Mouse (Mus musculus) hindbrain, embryonic 16.5 days (tissue): Measurements from ENCODE around the gene Map10. TPM values are rescaled to one million over a fixed set of nuclear protein-coding genes. Genes with fewer than 3 reads are reported as not detected.

Source experiments
- ATAC-seq: fragments of 200-750 bp; cut with Nextera tagmentation; 2 replicates; pipeline ENCODE4 v1.8.0; 2017; ENCODE audit warnings: moderate TSS enrichment, moderate library complexity
- H3K27ac ChIP-seq: fragments of 300-500 bp; sonication (generic); 2 replicates; pipeline ENCODE4 v1.5.1; 2014; ENCODE audit warnings: low read depth, mild to moderate bottlenecking, control low read depth, low read length, moderate library complexity
- H3K27me3 ChIP-seq: fragments of 300-500 bp; sonication (generic); replicated peaks from 2 replicates; pipeline ENCODE4 v1.6.1; 2014; ENCODE audit warnings: low read length; ENCODE audit not compliant: control insufficient read depth, insufficient read depth
- H3K36me3 ChIP-seq: fragments of 300-500 bp; sonication (generic); 2 replicates; pipeline ENCODE4 v1.6.1; 2014; ENCODE audit warnings: mild to moderate bottlenecking, low read length, moderate library complexity, mixed read lengths; ENCODE audit not compliant: control insufficient read depth, insufficient read depth
- H3K4me1 ChIP-seq: fragments of 300-500 bp; sonication (generic); 2 replicates; pipeline ENCODE4 v1.6.1; 2014; ENCODE audit warnings: low read depth, low read length; ENCODE audit not compliant: control insufficient read depth, insufficient read depth
- H3K4me2 ChIP-seq: fragments of 300-500 bp; sonication (generic); 2 replicates; pipeline ENCODE4 v1.6.1; 2014; ENCODE audit warnings: mild to moderate bottlenecking, low read length, control low read depth, moderate library complexity
- H3K4me3 ChIP-seq: fragments of 300-500 bp; sonication (generic); 2 replicates; pipeline ENCODE4 v1.5.1; 2014; ENCODE audit warnings: mild to moderate bottlenecking, low read length, control low read depth, moderate library complexity
- H3K9ac ChIP-seq: fragments of 300-500 bp; sonication (generic); 2 replicates; pipeline ENCODE4 v1.6.1; 2014; ENCODE audit warnings: low read depth, mild to moderate bottlenecking, control low read depth, low read length, moderate library complexity
- H3K9me3 ChIP-seq: fragments of 300-500 bp; sonication (generic); 2 replicates; pipeline ENCODE4 v1.6.1; 2014; ENCODE audit warnings: mild to moderate bottlenecking, low read length, moderate library complexity; ENCODE audit not compliant: control insufficient read depth
- whole genome bisulfite sequencing: fragments of 180-500 bp; shearing (Covaris S2); extraction: QIAGEN DNeasy Blood & Tissue Kit; methylation state at CpG from one replicate; pipeline ENCODE4 v1.1.7; 2014; 5-methylcytosine and 5-hydroxymethylcytosine counted together
- polyA plus RNA-seq: library from polyadenylated mRNA; unstranded; fragments of >200 nt; fragmentation: Nextera tagmentation; extraction: Ambion mirVana; gene quantifications from 2 replicates; pipeline ENCODE4 v1.2.1, GENCODE M21; 2015

Map10 gene
- polyA plus RNA-seq, 1 experiment from 2014 or later = 6.3 TPM

DNA sequence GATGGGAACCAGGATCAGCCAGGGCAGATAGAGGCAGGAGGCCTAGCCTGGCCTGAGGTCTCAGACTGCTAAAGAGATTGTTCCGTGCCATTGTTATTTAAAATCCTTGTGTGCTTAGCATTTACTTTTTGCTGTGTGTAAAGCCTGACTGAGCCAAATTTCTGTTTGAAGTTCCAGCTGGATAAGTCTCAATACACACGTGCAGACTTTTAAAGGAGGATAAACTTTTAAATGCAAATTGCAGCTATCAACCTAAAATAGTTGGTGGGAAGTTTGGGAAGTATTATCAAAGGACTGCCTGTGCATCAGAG lies 3.8 kb upstream of the Map10 start:
- H3K27ac ChIP-seq = no peak overlapping the region
- H3K36me3 ChIP-seq = no peaks in the 10 kb centered on the region
- H3K27me3 ChIP-seq = no peaks in the 10 kb centered on the region
- H3K9ac ChIP-seq = no peak overlapping the region
- 19% methylated on average over 2 of the region's 2 CpGs for WGBS
- no peak overlapping the region for H3K4me3 ChIP-seq
- peaks cover 3% of the 10 kb centered on the region for H3K9me3 ChIP-seq
- ATAC-seq = no peak
- peaks cover 4% of the 10 kb centered on the region for H3K4me1 ChIP-seq
- no peak overlapping the region for H3K4me2 ChIP-seq

DNA sequence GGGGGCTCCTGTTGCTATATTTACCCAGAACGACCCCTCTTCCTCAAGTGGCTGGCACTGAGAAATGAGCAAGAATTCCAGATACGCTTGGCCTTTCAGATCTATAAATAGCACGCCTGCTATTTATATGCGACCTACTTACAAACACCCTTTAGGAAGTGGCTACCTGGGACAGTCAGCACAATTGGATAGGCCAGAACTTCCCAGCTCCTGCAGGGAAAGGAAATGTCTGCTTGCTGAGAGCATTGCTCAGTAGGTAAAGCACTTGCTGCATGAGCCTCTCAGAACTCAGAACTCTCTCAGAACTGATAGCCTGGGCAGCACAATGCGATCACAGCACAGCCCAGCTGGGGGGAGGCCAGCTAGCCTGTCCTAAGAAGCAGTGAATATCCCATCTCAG lies 3.4 kb upstream of the Map10 start:
- Histone ChIP-seq H3K27ac (no peak overlapping the region), H3K4me2 (no peak overlapping the region), H3K9ac (no peak overlapping the region), H3K27me3 (no peaks in the 10 kb centered on the region), H3K9me3 (peaks cover 7% of the 10 kb centered on the region), H3K4me3 (no peak overlapping the region), H3K36me3 (no peaks in the 10 kb centered on the region), H3K4me1 (peaks cover 4% of the 10 kb centered on the region)
- ATAC-seq = no peak
- 29% methylated on average over 5 of the region's 5 CpGs for WGBS

DNA sequence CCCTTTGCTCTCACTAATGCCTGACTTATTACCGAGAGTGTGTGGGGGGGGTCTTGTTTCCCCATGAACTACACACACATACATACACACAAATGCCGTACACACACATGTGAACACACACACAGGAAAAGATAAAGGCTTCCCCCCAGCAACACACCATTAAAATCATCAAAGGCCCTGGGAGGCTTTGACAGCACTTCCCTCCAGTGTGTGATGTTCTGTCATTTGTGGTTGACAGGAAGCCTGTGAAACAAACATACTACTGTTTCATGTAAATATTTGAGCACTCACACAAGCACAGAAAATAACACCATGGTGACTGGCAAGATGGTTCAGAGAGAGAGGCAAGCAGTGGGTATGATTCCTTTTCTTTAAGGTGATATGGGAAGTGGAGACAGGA lies 2.4 kb upstream of the Map10 start:
- Histone ChIP-seq H3K4me2 (no peak overlapping the region), H3K4me3 (no peak overlapping the region), H3K4me1 (peaks cover 4% of the 10 kb centered on the region), H3K27me3 (no peaks in the 10 kb centered on the region), H3K9ac (no peak overlapping the region), H3K9me3 (peaks cover 17% of the 10 kb centered on the region), H3K27ac (no peak overlapping the region), H3K36me3 (peaks cover 6% of the 10 kb centered on the region; the same call in 1 of the 2 replicates)
- ATAC-seq = no peak
- 92% methylated on average over 2 of the region's 2 CpGs for WGBS

- Histone ChIP-seq H3K4me2 (peak overlapping the region; percentile 82), H3K9me3 (peaks cover 18% of the 10 kb centered on the region), H3K36me3 (peaks cover 6% of the 10 kb centered on the region; the same call in 1 of the 2 replicates), H3K4me1 (peaks cover 4% of the 10 kb centered on the region), H3K27me3 (no peaks in the 10 kb centered on the region), H3K4me3 (peak overlapping the region; percentile 57), H3K9ac (peak overlapping the region; percentile 75; the same call in 1 of the 2 replicates), H3K27ac (no peak overlapping the region)
- 74% methylated on average over 14 of the region's 14 CpGs for WGBS
- peak; percentile 41 for ATAC-seq
Measured at GRCm38 (mm10) chr8:125669159-125669699, 389 bp upstream of the Map10 start.

GRCm38 (mm10) chr8:125670420-125670819 lies 802 bp downstream of the Map10 start:
- Histone ChIP-seq H3K9ac (peak overlapping the region; percentile 75), H3K36me3 (peaks cover 6% of the 10 kb centered on the region; the same call in 1 of the 2 replicates)

DNA sequence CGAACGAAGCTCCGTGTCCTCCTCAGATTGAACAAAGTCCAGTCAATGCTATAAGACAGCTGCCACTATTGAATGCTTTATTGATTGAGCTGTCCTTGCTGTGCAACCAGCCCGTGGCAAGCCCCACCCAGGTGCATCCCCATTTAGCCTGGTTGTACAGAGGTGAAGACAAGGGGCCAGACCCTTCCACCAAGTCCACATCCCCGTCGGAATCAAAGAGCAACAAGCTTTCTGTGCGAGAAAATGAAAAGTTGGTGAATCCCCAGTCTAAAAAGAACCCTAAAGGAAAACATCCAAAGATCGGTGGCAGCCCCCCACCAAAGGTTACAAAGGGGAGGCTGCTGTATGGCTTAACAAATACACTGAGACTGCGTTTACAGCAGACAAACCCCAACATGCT lies 1.3 kb downstream of the Map10 start:
- Histone ChIP-seq H3K27ac (no peak overlapping the region), H3K9me3 (peaks cover 18% of the 10 kb centered on the region), H3K27me3 (no peaks in the 10 kb centered on the region), H3K4me1 (peaks cover 4% of the 10 kb centered on the region), H3K4me2 (no peak overlapping the region), H3K36me3 (peaks cover 6% of the 10 kb centered on the region; the same call in 1 of the 2 replicates), H3K4me3 (no peak overlapping the region), H3K9ac (no peak overlapping the region)
- over 99% methylated on average over 9 of the region's 9 CpGs for WGBS
- no peak for ATAC-seq

More at GRCm38 (mm10) chr8:125670420-125670819, 802 bp downstream of the Map10 start:
- peaks cover 18% of the 10 kb centered on the region for H3K9me3 ChIP-seq
- peak overlapping the region; percentile 57 for H3K4me3 ChIP-seq
- H3K4me2 ChIP-seq = peak overlapping the region; percentile 82
- H3K27ac ChIP-seq = no peak overlapping the region; the same call in 1 of the 2 replicates
- peaks cover 4% of the 10 kb centered on the region for H3K4me1 ChIP-seq
- WGBS = 89% methylated on average over 6 of the region's 6 CpGs
- no peak for ATAC-seq
- H3K27me3 ChIP-seq = no peaks in the 10 kb centered on the region

- 97% methylated on average over 5 of the region's 5 CpGs for WGBS
- Histone ChIP-seq H3K4me2 (no peak overlapping the region), H3K9me3 (peaks cover 18% of the 10 kb centered on the region), H3K4me3 (no peak overlapping the region), H3K36me3 (peaks cover 6% of the 10 kb centered on the region; the same call in 1 of the 2 replicates), H3K27ac (no peak overlapping the region), H3K9ac (no peak overlapping the region), H3K27me3 (no peaks in the 10 kb centered on the region), H3K4me1 (peaks cover 4% of the 10 kb centered on the region; the same call in 1 of the 2 replicates)
- no peak for ATAC-seq
Measured at GRCm38 (mm10) chr8:125671371-125671770, 1.8 kb downstream of the Map10 start.

DNA sequence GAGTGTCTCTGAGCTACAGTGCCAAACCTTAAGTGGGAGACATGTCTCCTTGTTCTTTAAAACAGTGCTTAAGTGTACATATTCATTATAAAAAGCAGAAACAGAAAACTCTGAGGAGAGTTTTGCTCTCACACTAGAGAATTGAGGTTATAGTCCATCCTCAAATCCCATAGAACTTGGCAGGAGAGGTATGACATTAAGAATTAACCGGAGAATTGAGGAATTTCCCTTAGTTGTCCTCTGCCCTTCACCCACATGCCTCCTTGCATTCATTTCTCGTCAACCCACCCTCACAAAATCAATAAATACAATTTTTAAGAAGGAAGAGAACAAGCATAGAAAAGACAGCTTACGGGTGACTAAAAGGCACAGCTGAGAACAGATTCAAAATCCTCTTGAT lies 6.2 kb downstream of the Map10 start:
- peaks cover 16% of the 10 kb centered on the region for H3K9me3 ChIP-seq
- no peak overlapping the region for H3K4me3 ChIP-seq
- ATAC-seq = no peak

DNA sequence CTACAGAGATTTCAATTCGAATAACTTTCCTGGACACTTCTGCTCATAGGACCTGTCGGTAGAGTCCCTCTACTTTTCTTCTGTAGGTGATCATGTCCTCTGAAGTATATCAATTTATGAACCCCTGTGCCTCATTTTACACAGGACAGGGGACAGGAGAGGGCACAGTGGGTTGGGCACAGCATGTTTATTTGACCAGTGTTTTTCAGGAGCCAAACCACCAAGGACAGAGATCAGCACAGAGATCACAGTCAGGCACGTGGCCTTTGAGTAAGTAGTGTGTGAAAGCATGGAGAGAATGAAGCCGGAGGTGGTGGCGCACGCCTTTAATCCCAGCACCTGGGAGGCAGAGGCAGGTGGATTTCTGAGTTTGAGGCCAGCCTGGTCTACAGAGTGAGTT lies 7.9 kb downstream of the Map10 start:
- no peak overlapping the region for H3K4me2 ChIP-seq
- ATAC-seq = no peak
- no peak overlapping the region for H3K27ac ChIP-seq
- H3K9me3 ChIP-seq = no peaks in the 10 kb centered on the region
- no peak overlapping the region for H3K4me3 ChIP-seq
- H3K9ac ChIP-seq = no peak overlapping the region
- H3K4me1 ChIP-seq = no peaks in the 10 kb centered on the region
- H3K36me3 ChIP-seq = no peaks in the 10 kb centered on the region
- H3K27me3 ChIP-seq = no peaks in the 10 kb centered on the region
- 89% methylated on average over 6 of the region's 6 CpGs for WGBS

More for the DNA sequence above, 6.2 kb downstream of the Map10 start:
- H3K27ac ChIP-seq = no peak overlapping the region
- WGBS = 81% methylated on average over 3 of the region's 3 CpGs
- no peak overlapping the region for H3K4me2 ChIP-seq
- H3K27me3 ChIP-seq = no peaks in the 10 kb centered on the region
- H3K4me1 ChIP-seq = no peaks in the 10 kb centered on the region
- no peak overlapping the region for H3K9ac ChIP-seq
- peaks cover 6% of the 10 kb centered on the region; the same call in 1 of the 2 replicates for H3K36me3 ChIP-seq
